Mouse (Mus musculus): ENCODE measurements around the gene Polr1b. TPM values are rescaled to one million over a fixed set of nuclear protein-coding genes. Genes with fewer than 3 reads are reported as not detected.

Polr1b gene
- 6.8 and 8.3 TPM in 2 replicates for polyA plus RNA-seq (2012; ENCODE audit: insufficient read depth, insufficient read length, missing spikeins)

DNA sequence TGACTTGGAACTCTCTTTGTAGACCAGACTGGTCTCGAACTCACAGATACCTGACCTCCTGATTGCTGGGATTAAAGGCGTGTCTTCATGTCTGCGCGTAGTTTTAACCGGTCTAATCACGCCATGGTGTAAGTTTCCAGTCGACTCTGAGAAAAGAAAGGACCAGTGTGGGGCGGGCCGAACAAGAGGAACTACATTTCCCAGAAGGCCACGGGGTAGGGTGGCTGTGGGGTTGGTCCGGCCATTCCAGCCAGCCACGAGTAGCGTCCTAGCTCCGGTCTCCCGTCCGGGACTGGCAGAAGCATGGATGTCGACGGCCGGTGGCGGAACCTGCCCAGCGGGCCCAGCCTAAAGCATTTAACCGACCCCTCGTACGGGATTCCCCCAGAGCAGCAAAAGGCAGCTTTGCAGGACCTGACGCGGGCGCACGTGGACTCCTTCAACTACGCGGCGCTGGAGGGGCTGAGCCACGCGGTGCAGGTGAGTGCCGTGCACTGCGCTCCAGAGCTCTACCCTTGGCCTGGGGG lies at the start of gene Polr1b:
TSS of gene Polr1b (plus strand) at position 212 of the 527 bp plus-strand sequence.
- Histone ChIP-seq H3K4me3 (ENCODE audit: insufficient read depth, low read length) (peak within 1 kb of the TSS; percentile 89), H3K4me1 (ENCODE audit: control insufficient read depth, insufficient read depth, low read length) (peaks cover 14% of the 10 kb centered on the region)
- TF ChIP-seq POLR2A (IDR thresholded peaks at IDR 0.05; ENCODE audit: borderline replicate concordance, low read depth, low read length) (no peak), CTCF (IDR thresholded peaks at IDR 0.05; ENCODE audit: low read depth, low read length) (no peak)

GRCm38 (mm10) chr2:129052451-129052983 lies 48.3 kb upstream of the Polr1b start:
- Histone ChIP-seq H3K4me1 (ENCODE audit: control insufficient read depth, insufficient read depth, low read length) (no peaks in the 10 kb centered on the region), H3K4me3 (ENCODE audit: insufficient read depth, low read length) (no peak overlapping the region), H3K27ac (ENCODE audit: insufficient read depth, low read depth, low read length) (no peak overlapping the region)
- TF ChIP-seq CTCF (IDR thresholded peaks at IDR 0.05; ENCODE audit: low read depth, low read length) (no peak), POLR2A (IDR thresholded peaks at IDR 0.05; ENCODE audit: borderline replicate concordance, low read depth, low read length) (no peak)

More for the DNA sequence above, at the start of gene Polr1b:
- H3K27ac ChIP-seq (ENCODE audit: insufficient read depth, low read depth, low read length): no peak within 1 kb of the TSS

DNA sequence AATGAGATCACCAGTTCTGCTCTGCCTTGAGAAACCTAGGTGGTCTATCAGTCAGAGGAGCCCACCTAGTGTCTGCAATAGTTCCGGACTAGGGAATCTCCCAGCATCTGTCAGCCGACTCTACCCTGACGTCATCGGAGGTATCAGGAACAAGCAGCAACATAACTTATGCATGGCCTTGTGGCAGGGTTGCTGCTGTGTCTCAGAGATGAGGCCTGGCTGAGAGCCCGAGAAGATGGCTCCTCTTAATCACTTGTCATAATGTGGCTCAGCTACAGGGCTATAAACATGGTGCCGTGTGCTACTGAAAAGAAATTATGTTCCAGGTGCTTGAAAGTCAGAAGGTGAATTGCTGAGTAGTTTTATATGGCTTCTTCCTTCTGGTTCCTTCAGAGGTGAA lies 45.1 kb upstream of the Polr1b start:
- Histone ChIP-seq H3K27ac (ENCODE audit: insufficient read depth, low read depth, low read length) (no peak overlapping the region), H3K4me1 (ENCODE audit: control insufficient read depth, insufficient read depth, low read length) (no peaks in the 10 kb centered on the region), H3K4me3 (ENCODE audit: insufficient read depth, low read length) (no peak overlapping the region)
- TF ChIP-seq CTCF (IDR thresholded peaks at IDR 0.05; ENCODE audit: low read depth, low read length) (no peak), POLR2A (IDR thresholded peaks at IDR 0.05; ENCODE audit: borderline replicate concordance, low read depth, low read length) (no peak)

GRCm38 (mm10) chr2:129056597-129056996 lies 44.2 kb upstream of the Polr1b start:
- TF ChIP-seq CTCF (IDR thresholded peaks at IDR 0.05; ENCODE audit: low read depth, low read length): peak; percentile 42; the same call in 1 of the 2 replicates
- TF ChIP-seq POLR2A (IDR thresholded peaks at IDR 0.05; ENCODE audit: borderline replicate concordance, low read depth, low read length): no peak
- Histone ChIP-seq H3K4me3 (ENCODE audit: insufficient read depth, low read length) (no peak overlapping the region), H3K4me1 (ENCODE audit: control insufficient read depth, insufficient read depth, low read length) (no peaks in the 10 kb centered on the region), H3K27ac (ENCODE audit: insufficient read depth, low read depth, low read length) (no peak overlapping the region)

DNA sequence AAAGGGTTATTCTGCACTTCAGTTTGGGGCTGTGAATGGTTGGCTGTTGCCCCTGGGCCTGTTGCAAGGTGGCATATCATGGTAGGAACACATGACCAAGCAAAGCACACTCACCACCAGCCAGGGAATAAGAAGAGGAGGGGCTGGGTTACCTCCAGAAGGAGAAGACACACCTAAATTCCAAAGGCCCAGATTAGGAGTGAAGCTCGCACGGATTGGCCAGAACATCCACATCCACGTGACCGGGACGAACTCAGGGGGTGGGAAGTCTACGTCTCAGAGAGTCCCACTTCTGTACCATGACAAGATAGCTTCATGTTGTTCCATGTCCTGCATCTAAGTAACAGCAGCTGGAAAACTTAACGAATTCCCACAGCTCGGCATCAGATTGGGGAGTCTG lies 43.5 kb upstream of the Polr1b start:
- H3K4me3 ChIP-seq (ENCODE audit: insufficient read depth, low read length): no peak overlapping the region
- H3K4me1 ChIP-seq (ENCODE audit: control insufficient read depth, insufficient read depth, low read length): no peaks in the 10 kb centered on the region
- TF ChIP-seq CTCF (IDR thresholded peaks at IDR 0.05; ENCODE audit: low read depth, low read length) (no peak), POLR2A (IDR thresholded peaks at IDR 0.05; ENCODE audit: borderline replicate concordance, low read depth, low read length) (no peak)
- no peak overlapping the region for H3K27ac ChIP-seq (ENCODE audit: insufficient read depth, low read depth, low read length)

DNA sequence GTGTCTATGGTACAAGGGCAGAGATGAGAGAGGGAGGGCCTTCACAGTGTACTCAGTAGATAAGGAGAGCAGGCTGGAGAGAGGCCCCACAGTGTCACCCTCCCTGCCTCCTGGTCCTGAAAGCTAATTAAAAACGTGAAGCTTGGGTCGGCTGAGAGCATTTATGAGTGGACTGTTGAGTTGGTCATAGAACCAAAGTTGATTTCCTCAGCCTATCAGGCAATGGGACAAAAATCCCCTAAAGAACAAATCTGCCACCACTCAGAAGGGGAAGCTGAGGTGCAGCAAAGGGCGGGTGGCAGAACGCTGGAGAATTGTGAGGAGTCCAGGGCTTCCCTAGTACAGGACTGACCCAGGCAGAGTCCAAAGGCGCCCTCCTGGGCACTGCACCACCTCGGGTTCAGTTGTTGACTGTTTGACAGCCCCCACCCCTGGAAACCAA lies 42.9 kb upstream of the Polr1b start:
- H3K4me3 ChIP-seq (ENCODE audit: insufficient read depth, low read length): no peak overlapping the region
- H3K27ac ChIP-seq (ENCODE audit: insufficient read depth, low read depth, low read length): no peak overlapping the region
- no peaks in the 10 kb centered on the region for H3K4me1 ChIP-seq (ENCODE audit: control insufficient read depth, insufficient read depth, low read length)
- no peak for TF ChIP-seq CTCF (IDR thresholded peaks at IDR 0.05; ENCODE audit: low read depth, low read length)
- no peak for TF ChIP-seq POLR2A (IDR thresholded peaks at IDR 0.05; ENCODE audit: borderline replicate concordance, low read depth, low read length)

DNA sequence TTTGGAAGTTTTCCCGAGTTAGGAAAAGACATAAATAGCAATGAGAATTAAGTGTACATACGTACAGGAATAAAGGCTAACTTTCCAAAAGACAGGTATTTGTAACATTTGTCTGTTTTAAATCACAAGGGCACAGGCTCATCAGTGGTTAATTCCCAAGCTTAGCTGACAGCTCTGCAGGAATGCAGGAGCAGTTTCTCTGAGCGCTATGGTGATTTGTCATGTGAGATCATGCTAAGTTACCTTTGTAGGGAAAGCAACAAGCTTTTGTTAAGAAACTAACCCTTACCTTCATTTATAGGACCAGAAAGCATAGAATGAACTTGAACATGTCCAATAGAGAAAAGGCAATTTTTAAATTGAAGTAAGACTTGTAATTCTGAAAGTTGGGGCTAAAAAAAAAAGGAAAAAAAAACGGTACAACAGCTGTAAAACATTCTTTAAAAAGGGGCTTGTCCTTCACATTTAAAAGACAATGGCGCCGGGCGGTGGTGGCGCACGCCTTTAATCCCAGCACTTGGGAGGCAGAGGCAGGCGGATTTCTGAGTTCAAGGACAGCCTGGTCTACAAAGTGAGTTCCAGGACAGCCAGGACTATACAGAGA lies 39.2 kb upstream of the Polr1b start:
- H3K4me1 ChIP-seq (ENCODE audit: control insufficient read depth, insufficient read depth, low read length): 0 out of 2 replicates have a peak, but pooled peaks cover 2% of the 10 kb centered on the region
- TF ChIP-seq CTCF (IDR thresholded peaks at IDR 0.05; ENCODE audit: low read depth, low read length) (no peak), POLR2A (IDR thresholded peaks at IDR 0.05; ENCODE audit: borderline replicate concordance, low read depth, low read length) (no peak)
- no peak overlapping the region for H3K4me3 ChIP-seq (ENCODE audit: insufficient read depth, low read length)
- H3K27ac ChIP-seq (ENCODE audit: insufficient read depth, low read depth, low read length): no peak overlapping the region

DNA sequence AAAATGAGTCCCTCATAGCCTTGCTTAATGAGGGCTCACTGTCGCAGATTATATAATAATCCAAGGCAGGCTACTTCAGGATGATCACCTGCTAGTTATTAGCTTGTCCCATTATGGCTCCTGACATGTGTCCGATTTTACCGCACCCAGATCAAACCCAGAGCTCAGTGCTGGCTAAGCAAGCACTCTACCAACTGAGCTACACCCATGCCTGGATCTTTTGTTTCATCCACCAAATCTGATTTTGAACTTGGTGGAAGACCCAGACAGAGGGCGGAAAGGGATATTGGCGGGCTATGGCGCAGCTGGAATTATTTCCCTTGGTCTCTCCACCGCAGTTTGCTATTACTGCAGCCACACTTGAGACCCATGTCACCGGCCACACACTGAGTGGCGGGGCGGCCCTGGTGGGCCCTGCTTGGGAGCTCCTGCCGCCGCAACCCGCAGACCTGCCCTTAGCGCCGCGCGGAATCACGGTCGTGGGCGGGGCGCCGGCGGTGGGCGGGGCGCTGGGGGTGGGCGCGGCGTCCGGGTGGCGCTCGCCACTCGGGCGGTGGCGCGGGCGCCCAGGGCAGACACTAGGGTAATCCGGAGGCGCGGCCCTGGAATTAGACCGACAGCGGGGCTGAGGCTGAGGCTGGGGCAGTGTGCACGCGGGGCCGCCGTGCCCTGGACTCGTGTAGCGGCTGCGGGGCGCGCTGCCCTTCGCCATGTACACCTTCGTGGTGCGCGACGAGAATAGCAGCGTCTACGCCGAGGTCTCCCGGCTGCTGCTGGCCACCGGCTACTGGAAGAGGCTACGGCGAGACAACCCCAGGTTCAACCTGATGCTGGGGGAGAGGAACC lies 35.1 kb upstream of the Polr1b start, which contains the start of gene Ttl:
TSS of gene Ttl (plus strand) at position 506 of the 846 bp plus-strand sequence.
- H3K4me1 ChIP-seq (ENCODE audit: control insufficient read depth, insufficient read depth, low read length): peaks cover 9% of the 10 kb centered on the region
- H3K27ac ChIP-seq (ENCODE audit: insufficient read depth, low read depth, low read length): no peak within 1 kb of the TSS
- peak within 1 kb of the TSS; percentile 85 for H3K4me3 ChIP-seq (ENCODE audit: insufficient read depth, low read length)
- TF ChIP-seq CTCF (IDR thresholded peaks at IDR 0.05; ENCODE audit: low read depth, low read length) (no peak), POLR2A (IDR thresholded peaks at IDR 0.05; ENCODE audit: borderline replicate concordance, low read depth, low read length) (no peak)

DNA sequence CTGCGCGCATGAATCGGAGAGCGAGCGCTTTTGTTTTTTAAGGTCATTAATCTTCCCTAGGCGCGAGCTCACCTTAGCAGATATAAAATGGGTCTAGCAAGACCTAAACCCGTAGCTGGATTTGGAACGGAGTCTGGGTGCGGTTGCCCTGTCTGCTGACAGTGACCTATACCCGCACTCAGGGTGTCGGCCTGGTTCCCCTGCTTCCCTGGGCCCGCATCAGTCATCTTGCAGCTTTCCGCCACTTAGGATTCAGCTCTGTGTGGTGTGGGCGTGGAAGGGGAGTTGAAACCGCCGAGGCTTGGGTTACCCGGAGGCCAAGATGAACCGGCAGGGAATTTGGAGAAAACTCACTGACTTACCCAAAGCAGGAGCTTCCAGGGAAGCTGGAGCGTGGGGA lies 34.5 kb upstream of the Polr1b start:
- no peak for TF ChIP-seq POLR2A (IDR thresholded peaks at IDR 0.05; ENCODE audit: borderline replicate concordance, low read depth, low read length)
- no peak for TF ChIP-seq CTCF (IDR thresholded peaks at IDR 0.05; ENCODE audit: low read depth, low read length)
- Histone ChIP-seq H3K27ac (ENCODE audit: insufficient read depth, low read depth, low read length) (no peak overlapping the region), H3K4me3 (ENCODE audit: insufficient read depth, low read length) (peak overlapping the region; percentile 85), H3K4me1 (ENCODE audit: control insufficient read depth, insufficient read depth, low read length) (peaks cover 9% of the 10 kb centered on the region)
